Mouse (Mus musculus) CD4-positive, CD25-positive, alpha-beta regulatory T cell, adult 2 months (primary cell): ENCODE results near the gene Poln.

Experiments used
- DNase-seq: peaks from one replicate; pipeline ENCODE4 v3.0.0-alpha.2; 2012; ENCODE audit warnings: low read depth, low spot score

Poln gene

DNA sequence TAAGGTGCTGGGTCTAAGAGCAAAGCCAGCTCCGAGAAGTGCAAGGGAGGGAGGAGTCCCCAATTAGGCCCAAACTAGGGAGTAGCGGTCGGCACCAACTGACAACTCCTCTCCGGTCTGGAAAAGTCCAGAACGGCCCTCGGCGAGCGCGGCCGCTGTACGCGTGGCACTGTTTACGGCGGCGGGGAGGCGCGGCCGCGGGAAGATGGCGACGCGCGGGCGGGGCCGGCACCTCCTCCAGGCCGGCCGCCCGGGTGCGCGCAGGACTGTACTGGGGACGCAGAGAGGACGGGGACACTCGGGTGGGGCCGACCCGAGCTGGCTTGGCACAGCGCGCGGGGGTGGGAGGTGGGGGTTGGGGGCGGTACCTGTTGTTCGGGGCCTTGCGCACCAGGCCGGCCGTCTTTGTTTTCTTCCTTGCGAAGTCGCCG lies 17.7 kb upstream of the Poln start:
- peak; percentile 68 for DNase-seq

DNA sequence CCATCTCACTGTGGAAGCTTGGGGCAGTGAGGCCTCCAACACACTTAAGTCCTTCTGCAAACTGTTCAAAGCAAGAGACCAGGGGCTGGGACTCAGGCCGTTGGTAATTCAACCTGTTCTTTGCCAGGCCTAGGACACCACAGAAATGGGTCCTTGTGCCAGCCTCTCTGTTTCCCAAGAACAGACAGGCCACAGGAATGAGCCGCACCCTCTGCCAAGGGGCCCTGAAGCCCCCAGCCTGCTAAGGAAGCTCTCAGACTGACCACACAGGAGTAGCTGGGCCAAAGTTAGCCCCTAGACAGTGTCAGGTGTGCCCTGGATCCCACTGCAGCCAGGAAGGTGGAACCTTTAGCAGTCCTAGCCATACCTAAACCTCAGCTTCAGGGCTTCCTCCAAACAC lies 17.1 kb upstream of the Poln start:
- DNase-seq = no peak

DNA sequence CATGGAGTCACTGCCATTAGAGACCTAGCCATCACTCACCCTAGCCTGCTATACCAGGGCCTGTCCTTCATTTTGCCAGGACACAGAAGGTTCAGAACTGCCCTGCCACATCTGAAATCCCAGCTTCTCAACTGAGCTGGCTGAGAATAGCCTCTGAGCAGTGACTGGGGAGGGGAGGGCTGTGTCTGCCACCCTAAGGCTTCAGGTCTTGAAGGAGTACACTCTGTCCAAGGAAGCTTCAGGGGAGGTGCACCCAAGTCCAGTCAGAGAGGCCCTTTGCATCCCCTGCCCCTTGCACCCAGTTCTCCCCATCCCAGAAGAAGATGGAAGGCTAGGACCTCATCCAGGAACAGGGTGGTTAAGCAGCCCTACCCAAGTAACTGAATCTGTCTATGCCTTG lies 16.5 kb upstream of the Poln start:
- no peak for DNase-seq

DNA sequence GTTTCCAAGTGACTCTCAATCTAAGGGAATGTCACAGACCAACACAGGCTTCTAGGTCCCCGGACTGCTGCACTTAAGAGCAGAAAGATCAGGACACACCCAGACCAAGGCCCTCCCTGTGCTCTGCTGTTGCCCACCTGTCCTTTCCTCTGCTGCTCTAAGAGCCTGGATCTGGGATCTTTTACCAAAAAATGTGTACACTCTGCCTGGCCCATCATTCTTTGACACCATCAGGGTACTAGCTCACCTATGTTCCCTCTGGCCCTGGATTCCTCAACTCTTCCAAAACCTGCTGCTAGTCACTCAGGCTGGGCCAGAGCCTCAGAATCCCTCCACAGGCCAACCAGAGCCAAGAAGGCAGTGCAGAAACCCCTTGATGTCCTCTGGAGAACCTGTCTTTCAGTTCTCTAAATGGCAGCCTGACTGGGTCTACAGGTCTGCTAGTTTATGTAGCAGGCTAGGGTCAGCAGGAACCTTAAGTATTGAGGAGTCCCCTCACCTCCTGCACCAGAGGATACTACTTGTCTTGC lies 15.9 kb upstream of the Poln start:
- no peak for DNase-seq

DNA sequence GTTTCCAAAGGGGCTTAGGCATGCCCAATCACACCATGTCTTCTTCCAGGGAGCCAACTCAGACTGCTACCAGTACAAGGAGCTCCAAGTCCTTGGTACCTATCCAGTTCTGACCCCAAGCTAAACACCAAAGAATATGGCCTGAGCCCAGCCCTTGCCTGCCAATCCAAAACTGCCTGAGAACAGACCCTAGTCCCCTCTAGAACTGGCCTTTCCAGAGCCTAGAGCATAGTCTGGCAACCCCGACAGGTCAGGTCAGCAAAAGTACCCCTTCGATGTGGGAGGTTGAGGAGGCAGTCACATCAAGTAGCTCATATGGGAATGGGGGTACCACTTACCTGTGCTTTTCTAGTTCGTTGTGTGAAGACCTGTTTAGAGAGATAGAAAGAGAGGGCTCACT lies 14.7 kb upstream of the Poln start:
- no peak for DNase-seq

DNA sequence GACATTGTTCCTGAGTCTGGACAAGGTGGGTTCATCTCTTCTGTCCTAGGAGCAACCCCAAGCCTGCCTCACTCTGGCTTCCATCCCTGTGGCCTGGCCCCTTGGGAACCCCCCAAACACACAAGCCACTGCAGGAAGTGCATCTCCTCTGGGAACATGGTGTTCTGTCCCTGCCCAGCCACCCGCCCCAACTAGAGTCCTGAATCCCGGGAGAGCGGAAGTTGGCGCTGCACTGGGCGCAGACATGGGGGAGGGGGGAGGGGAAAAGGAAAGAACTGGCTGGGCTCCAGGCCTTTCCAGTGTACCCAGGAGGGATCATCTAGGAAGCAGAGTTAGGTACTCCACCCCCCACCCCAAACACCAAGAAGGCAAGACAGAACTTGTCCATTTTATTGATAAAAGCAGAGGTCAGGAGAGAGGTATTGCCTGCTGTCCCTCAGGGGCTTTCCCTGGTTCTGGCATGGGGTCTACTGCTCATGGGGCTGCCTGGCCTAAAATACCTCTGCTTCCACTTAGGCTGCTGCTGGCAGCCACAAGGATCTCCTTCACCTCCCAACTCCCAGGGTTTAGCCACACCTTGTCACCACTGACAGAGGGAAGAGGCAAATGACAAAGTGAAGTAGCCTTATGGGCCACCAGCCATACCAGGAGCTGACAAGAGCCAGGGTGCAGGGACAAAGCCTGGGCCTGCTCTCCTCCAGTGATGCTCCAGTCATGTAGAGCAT lies 14.1 kb upstream of the Poln start:
- DNase-seq = no peak

DNA sequence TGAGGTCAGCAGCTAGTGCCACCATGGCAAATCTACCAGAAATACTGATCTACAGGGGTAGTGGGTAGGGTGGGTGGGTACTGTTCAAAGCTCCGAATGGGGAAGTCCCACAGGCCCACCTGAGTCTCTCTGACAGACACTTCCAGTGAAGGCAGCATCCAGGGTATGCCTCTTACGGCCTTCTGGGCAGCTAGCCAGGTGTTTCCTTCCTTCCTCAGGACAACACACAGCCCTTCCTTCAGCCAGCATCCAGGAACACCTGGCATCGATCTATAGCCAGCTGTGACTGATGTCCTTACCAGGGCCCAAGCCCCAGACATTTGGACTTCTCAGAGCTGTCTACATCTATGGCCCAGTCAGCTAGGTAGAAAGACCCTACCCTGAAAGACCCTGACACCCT lies 13.2 kb upstream of the Poln start:
- DNase-seq = no peak

DNA sequence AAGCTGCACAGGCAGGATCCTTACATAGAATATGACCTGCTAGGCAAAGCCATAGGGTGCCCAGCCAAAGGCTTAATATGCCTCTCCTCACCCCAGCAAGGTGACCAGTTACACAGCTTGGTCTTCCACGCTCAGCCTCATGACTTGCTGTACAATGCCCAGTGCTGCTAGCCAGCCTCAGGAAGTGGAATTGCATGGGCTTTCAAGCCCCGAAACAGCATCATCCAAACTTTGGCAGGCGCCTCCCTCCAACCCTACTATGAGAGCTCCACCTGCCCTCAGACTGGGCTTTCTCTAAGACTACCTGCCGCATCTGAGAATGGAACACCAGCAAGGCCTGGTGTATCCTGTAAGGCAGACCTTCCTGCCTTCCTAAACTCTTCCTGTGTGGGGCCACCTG lies 8.6 kb upstream of the Poln start:
- DNase-seq = no peak

DNA sequence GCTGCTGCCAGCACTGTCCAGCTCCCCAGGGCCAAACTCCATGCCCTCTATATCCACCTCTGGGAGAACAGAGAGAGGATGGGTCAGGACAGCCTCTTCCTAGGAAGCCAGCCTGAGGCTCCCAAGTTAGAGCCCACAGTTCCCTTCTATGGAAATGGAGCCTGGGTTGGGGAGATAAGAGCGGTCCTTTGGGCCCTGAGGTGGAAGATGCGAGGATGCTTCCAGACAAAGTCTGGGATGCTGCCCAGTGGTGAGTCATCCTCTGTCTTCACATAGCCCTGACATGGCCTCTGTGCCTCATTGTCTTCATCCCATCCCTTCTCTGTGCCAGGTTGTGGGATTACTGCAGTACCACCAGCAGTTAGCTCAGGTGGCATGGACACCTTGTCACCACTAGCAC lies 7.8 kb upstream of the Poln start:
- DNase-seq = no peak

DNA sequence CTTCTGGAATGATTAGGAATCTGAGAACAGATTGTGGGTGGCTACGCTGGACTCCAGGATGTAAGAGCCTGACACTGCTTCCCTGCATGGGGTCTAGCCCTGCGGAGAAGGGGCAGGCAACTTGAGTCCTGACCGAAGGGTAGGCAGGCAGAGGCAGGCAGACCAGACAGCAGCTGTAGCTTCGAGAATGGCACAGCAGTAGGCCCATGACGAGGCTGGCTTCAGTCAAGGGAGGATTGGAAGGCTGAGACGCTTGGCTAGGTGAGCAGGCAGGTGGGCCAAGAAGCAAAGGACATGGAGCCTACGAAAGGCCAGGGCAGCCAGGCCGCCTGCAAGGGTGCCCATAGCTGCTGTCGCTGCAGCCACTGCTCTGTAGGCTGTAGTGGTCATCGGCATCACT lies 7.4 kb upstream of the Poln start:
- no peak for DNase-seq

DNA sequence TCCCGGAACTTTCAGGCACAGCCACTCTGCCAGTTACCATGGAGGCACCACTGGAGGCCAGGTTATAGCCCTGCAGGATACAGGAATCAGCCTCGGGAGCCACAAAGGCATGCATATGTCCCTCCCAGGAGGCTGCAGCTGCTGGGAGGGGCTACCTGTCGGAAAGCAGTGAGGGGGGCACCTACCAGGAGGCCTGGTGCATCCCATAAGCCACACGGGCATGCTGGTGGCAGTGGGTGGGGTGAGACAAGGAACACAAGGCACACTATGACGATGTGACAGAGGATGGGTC lies 6.1 kb upstream of the Poln start:
- DNase-seq = no peak

DNA sequence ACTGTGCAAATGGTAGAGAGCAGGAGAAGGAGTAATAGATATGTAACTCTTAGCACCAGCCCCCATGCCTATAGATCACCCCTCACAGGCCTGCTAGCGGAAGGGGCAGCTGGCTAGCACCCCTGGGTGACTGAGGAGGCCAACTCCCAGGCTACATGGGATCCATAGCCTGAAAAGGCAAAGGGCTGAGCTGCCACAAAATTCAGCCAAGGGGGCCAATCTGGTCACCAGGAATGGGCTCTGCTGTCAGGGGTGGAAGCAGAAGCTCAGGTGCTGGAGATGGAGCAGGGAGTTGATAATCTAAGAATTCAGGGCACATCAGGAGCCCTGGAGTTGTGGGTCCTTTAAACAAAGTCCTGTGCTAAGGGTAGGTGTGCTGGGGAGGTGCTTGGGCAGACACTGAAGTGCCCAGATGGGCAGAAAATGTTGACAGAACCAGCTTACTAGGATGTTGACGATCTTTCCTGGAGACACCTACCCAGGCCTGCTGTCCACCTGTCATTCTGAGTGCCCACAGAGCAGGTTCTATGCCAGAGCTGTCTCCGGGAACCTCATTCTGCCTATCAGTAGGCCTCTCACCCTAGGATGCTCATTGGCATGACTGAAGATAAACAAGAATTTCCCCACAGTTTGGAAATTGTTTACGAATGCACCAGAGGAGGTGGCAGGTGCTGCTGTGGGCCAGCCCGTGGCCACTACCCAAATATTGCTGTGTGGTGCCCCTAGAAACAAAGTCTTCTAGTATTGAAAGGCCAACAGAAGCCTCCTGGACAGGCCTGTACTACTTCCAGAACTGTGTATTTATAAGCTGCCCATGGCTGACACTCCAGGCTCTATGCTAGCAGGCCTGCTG lies 5.5 kb upstream of the Poln start:
- DNase-seq = no peak

DNA sequence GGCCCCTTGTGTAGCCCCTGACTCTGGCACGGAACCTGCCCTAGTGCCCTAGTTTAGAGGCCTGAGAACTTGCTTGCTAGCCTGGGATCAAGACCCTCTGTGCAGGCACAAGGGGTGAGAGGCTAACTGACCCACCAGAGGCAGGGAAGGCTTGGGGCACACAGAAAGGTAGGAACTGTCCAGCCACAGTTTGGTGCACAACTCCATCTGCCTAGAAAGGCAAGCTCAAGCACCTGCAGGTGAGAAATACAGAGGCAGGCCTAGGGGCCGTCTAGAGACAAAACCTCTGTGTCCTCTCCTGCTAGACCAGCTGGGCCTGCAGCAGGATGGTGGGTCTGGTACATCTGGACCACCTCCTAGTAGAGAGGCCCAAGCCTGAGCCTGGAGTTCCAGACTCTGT lies 4.8 kb upstream of the Poln start:
- no peak for DNase-seq

DNA sequence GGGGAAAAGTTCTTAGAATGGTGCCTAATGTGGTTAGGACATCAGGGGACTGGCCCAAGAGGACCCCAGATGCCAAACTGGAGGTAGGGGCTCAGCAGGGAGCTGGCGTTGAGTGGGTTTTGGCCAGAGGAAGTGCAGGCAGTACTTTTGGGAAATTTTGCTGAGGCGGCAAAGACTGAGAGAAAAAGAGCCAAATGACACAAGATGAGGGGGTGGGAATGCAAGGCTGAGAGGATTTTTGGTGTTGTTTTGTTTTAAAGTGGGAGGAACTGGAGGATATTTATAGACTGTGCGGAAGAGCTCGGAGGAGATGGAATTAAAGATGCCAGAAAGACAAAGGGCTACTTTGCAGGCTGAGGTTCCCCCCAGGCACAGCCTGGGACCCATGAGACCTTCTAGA lies 1.5 kb upstream of the Poln start:
- no peak for DNase-seq

DNA sequence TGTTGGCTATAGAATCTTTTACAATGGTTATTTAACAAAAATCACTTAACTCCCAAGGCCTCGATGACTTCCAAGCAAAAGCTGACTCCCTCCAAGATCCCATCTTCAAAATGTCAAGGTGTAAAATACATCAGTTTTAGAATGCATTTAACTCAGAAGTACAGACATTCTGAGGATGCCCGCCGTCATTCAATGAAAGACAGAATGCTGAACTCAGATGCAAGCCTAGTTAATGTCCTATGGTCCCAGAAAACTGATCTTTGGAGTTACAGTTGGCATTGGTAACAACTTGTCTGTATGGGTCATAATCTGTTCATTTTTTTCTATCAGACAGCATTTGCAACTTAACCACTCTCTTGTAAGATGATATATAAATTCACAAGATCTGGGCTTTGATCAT lies 706 bp upstream of the Poln start:
- no peak for DNase-seq

DNA sequence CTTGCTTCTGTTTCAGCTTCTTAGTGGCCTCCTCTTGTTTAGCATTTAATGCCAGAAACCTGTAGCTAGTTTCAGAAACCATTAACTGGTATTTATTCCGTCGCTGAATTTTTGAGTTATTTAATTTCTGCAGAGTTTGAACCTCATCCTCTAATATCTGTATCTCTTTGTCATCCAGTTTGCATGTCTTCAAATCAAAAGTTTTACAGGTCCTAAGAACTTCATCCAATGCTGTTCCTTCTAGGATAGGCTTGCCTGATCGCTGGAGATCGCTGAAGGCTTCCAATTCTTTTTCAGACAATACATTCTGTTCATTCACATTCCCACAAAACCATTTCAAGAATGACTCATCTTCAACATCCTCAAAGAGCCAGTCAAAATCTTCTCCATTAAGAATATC lies 1.4 kb downstream of the Poln start:
- no peak for DNase-seq

DNA sequence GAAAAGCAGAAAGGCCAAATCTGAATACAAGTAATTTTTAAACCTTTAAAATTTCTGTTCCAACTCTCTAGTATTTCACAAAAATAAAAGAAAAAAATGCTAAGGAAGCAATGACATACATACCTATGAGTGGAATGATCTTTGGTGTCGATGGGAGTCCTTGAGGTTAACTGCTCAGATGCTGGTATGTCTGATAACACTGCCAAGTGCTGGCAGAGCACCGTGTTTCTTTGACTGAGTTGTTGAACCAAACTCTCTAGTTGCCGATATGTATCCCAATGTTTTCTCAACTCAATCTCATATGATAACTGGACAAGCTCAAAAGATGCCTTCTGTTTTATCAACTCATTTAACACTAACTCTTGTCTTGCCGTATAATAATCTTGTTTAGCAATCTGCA lies 3.5 kb downstream of the Poln start:
- no peak for DNase-seq

DNA sequence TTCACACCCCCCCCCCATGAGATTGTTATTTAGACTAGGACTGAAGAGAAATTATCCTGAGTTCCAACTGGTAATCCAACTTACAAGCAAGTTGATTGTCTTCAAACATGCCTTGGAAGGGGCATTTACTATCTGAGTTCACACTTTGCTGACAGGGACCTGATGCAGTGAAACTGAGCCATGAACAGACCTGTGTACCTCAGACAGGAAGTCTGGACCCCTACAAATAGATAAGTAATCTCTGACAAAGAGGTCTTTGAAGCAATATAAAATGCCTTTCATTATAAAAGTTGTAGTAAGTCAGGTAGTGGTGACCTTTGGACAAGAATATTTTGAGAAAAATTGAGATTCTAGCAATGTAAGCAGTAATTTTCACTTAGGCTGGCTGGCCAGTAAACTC lies 20.8 kb downstream of the Poln start:
- DNase-seq = no peak

DNA sequence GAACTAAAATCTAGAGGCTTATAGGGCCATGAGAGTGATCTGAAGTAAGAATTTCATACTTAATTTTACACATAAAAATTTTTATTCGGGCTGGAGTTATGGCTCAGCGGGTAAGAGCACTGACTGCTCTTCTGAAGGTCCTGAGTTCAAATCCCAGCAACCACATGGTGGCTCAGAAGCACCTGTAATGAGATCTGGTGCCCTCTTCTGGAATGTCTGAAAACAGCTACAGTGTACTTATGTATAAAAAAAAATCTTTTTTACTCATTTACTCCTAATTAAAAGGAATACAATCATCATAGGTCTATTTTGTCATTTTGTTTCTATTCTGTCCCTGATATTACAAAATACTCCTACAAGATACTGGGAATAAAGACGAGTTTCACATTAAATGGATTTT lies 21.7 kb downstream of the Poln start:
- peak; percentile 28 for DNase-seq

DNA sequence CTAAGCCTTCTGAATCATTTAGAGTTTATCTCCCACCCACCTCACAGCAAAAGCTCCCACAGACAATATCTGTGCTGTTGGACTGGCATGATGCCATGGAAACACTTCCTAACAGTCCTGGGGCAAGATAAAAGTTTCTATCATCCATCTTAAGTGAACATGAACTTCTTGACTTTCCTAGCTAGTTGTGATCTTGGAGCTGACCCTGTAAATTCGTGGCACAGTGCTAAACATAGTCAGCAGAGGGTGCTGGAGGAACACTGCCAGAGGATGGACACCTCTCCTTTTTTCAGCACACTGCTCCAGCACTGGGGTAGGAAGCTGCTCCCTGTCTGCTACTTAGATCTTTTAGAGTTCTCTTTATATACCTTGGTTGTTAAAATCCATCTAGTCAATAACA lies 29.5 kb downstream of the Poln start:
- DNase-seq = peak; percentile 72

DNA sequence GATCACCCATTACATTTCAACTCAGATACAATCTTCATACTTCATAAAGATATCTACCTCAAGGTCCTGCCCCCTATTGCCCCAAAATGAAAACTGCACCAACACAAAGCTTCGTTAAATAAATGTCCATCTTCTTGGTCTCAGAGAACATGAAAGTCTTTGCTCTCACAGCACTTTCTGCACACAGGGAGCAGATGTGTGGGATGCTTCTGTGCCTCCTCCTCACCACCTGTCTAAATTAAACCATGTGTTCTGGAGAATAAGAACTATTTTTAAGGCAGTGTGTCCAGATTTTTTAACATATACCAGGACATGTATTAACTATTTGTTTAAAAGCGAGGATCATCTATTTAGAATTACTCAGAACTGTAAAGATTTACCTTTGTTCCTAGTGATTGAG lies 36.5 kb downstream of the Poln start:
- no peak for DNase-seq

DNA sequence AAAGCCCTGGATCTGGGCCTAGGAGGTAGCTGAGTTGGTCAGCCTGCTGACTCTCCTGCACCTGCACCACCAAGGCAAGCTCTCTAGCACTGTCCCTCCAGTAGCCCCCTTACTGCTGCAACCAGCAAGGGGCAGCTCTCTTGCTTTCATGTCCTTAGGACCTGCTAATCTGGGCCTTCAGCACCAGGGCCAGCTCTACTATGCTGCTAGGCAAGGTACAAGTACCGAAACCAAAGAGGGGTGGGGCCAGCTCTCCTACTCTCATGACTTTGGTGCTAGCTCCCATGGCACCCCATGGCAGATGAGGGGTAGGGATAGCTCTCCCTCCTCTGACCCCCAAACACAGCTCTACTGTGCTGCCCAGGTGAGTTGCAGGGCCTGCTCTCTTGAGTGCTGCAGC lies 45.1 kb downstream of the Poln start:
- DNase-seq = no peak

DNA sequence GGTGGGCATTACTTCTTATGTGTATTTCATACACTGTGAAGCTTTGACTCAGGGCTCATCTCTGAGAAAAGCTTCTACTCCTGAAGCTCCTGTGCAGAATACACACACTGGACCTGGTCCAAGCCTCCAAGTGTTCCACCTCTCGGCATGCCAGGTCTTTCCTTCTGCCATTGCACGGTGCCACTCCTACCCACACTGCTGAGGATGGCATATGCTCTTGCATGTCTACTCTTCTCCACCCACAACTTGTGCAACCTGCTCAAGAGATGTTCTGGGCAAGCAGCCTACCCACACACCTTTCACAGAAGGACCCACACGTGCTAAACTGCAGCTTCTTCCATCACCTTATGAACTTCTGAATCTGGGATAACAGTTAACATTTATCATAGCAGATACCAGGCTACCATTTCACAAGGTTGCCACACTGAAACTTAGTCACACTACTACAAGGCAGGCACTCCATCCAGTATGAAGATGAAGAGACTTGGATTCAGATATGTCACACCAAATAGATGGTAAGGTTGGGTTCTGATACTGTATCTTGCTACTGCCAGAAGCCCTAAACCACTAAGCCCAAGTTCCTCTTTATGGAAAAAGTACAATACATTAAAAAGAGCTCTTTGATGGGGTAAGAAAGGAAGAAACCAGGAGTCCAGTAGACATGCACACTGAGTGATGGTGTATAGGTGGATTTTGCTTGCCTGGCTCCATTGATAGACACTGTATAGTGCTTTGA lies 50.0 kb downstream of the Poln start:
- no peak for DNase-seq
